Mouse (Mus musculus) Muller cell, postnatal 12 days (primary cell): ENCODE results near the gene Olfr556.
"Not testable (repeated sequence)": the region's sequence is repeated elsewhere in the genome, so short reads cannot be mapped to it uniquely, and the experiment has no call there.

Experiments used
- DNase-seq: peaks from one replicate; pipeline ENCODE4 v3.0.0-alpha.2; 2015; ENCODE audit errors: inconsistent ontology term

Gene Olfr556

GRCm38 (mm10) chr7:102664599-102664998 lies at the start of gene Olfr556:
TSS of gene Olfr556 (plus strand) at chr7:102664899.
- DNase-seq, result peak; percentile 17

GRCm38 (mm10) chr7:102618118-102618517 lies 46.6 kb upstream of the Olfr556 start, which contains the start of gene Olfr553:
TSS of gene Olfr553 (minus strand) at chr7:102618218.
- DNase-seq, result no peak

GRCm38 (mm10) chr7:102619608-102620007 lies 45.1 kb upstream of the Olfr556 start:
- DNase-seq, result no peak

GRCm38 (mm10) chr7:102620368-102620767 lies 44.3 kb upstream of the Olfr556 start:
- DNase-seq, result not testable (repeated sequence)

- peak; percentile 31 for DNase-seq
Observed at GRCm38 (mm10) chr7:102636665-102637064, 28.0 kb upstream of the Olfr556 start.

- no peak for DNase-seq
Observed at GRCm38 (mm10) chr7:102638132-102638531, 26.6 kb upstream of the Olfr556 start, which contains the start of gene Olfr554. TSS of gene Olfr554 (plus strand) at chr7:102638432.

- DNase-seq, result not testable (repeated sequence)
Observed at GRCm38 (mm10) chr7:102644945-102645344, 19.8 kb upstream of the Olfr556 start.

GRCm38 (mm10) chr7:102658523-102658922 lies 6.2 kb upstream of the Olfr556 start, which contains the start of gene Olfr555:
TSS of gene Olfr555 (plus strand) at chr7:102658823.
- DNase-seq, result no peak

- no peak for DNase-seq
Observed at GRCm38 (mm10) chr7:102665378-102665777, 679 bp downstream of the Olfr556 start.

- DNase-seq, result no peak
Observed at GRCm38 (mm10) chr7:102676225-102676624, 11.5 kb downstream of the Olfr556 start.

- DNase-seq, result no peak
Observed at GRCm38 (mm10) chr7:102681916-102682315, 17.2 kb downstream of the Olfr556 start.

- DNase-seq, result peak; percentile 92
Observed at GRCm38 (mm10) chr7:102686944-102687501, 22.3 kb downstream of the Olfr556 start, which contains the start of gene Trim68. TSS of gene Trim68 (minus strand) at chr7:102687327.

GRCm38 (mm10) chr7:102695358-102696125 lies 30.8 kb downstream of the Olfr556 start, which contains the start of gene Olfr557:
TSS of gene Olfr557 (plus strand) at chr7:102695910.
- peak; percentile 11 for DNase-seq

- no peak for DNase-seq
Observed at GRCm38 (mm10) chr7:102698461-102698860, 33.8 kb downstream of the Olfr556 start.

GRCm38 (mm10) chr7:102701915-102702314 lies 37.2 kb downstream of the Olfr556 start, which contains the start of gene Olfr558:
TSS of gene Olfr558 (plus strand) at chr7:102702215.
- DNase-seq, result no peak

- DNase-seq, result no peak
Observed at GRCm38 (mm10) chr7:102718970-102719369, 54.3 kb downstream of the Olfr556 start, which contains the start of gene Olfr33. TSS of gene Olfr33 (minus strand) at chr7:102719070.
